Mouse (Mus musculus): Measurements from ENCODE around the gene Hils1. TPM values are rescaled to one million over a fixed set of nuclear protein-coding genes. Genes with fewer than 3 reads are reported as not detected.

Hils1 gene
- total RNA-seq, 2 experiments from 2014 or later = not detected

Other genes with a start within 250 kb of the Hils1 start
- gene Cdc34b, start 225.8 kb upstream of the Hils1 start, total RNA-seq (2021) = under 1 TPM; 0.77 to 0.79 TPM
- not detected for gene Tmem92, start 184.9 kb upstream of the Hils1 start, total RNA-seq (2021)
- 100 to 1,000 TPM; 604 to 803 TPM for gene Col1a1, start 31.4 kb upstream of the Hils1 start, total RNA-seq (2021)
- gene Sgca, start 8.7 kb downstream of the Hils1 start, total RNA-seq (2021) = 100 to 1,000 TPM; 252 to 259 TPM
- gene Ppp1r9b, start 23.4 kb downstream of the Hils1 start, total RNA-seq (2021) = 10 to 100 TPM; 21.9 to 22.0 TPM
- under 1 TPM; 0.44 to 0.56 TPM for gene Samd14, start 42.3 kb downstream of the Hils1 start, total RNA-seq (2021)
- 100 to 1,000 TPM; 370 to 480 TPM for gene Pdk2, start 73.8 kb downstream of the Hils1 start, total RNA-seq (2021)
- gene Itga3, start 109.2 kb downstream of the Hils1 start, total RNA-seq (2021) = 1 to 10 TPM; 3.2 to 4.0 TPM
- not detected for gene Dlx3, start 152.5 kb downstream of the Hils1 start, total RNA-seq (2021)
- gene Dlx4, start 178.7 kb downstream of the Hils1 start, total RNA-seq (2021) = not detected